Mouse (Mus musculus) forebrain, postnatal 0 days (tissue): ENCODE measurements around the gene Grin2b. TPM values are rescaled to one million over a fixed set of nuclear protein-coding genes. Genes with fewer than 3 reads are reported as not detected.

Experiments
- ATAC-seq: fragments of 200-750 bp; cut with Nextera tagmentation; 2 replicates; pipeline ENCODE4 v1.8.0; 2017; ENCODE audit warnings: mild to moderate bottlenecking, moderate library complexity
- DNase-seq: peaks from one replicate; pipeline ENCODE4 v3.0.0-alpha.2; 2015
- H3K27ac ChIP-seq: fragments of 300-500 bp; sonication (generic); 2 replicates; pipeline ENCODE4 v1.5.1; 2014; ENCODE audit warnings: low read depth, mild to moderate bottlenecking, antibody characterized with exemption, low read length, moderate library complexity, mixed read lengths
- H3K27me3 ChIP-seq: fragments of 300-500 bp; sonication (generic); 2 replicates; pipeline ENCODE4 v1.6.1; 2014; ENCODE audit warnings: mild to moderate bottlenecking, low read length, mixed read lengths; ENCODE audit not compliant: insufficient read depth
- H3K36me3 ChIP-seq: fragments of 300-500 bp; sonication (generic); 2 replicates; pipeline ENCODE4 v1.6.1; 2014; ENCODE audit warnings: mild to moderate bottlenecking, moderate library complexity; ENCODE audit not compliant: insufficient read depth
- H3K4me1 ChIP-seq: fragments of 300-500 bp; sonication (generic); 2 replicates; pipeline ENCODE4 v1.6.1; 2014; ENCODE audit warnings: antibody characterized with exemption; ENCODE audit not compliant: insufficient read depth
- H3K4me2 ChIP-seq: fragments of 300-500 bp; sonication (generic); 2 replicates; pipeline ENCODE4 v1.6.1; 2014; ENCODE audit warnings: low read depth, mild to moderate bottlenecking, moderate library complexity
- H3K4me3 ChIP-seq: fragments of 300-500 bp; sonication (generic); 2 replicates; pipeline ENCODE4 v1.5.1; 2014; ENCODE audit warnings: low read depth, low read length, mixed read lengths
- H3K9ac ChIP-seq: fragments of 300-500 bp; sonication (generic); 2 replicates; pipeline ENCODE4 v1.6.1; 2014; ENCODE audit warnings: mild to moderate bottlenecking
- H3K9me3 ChIP-seq: fragments of 300-500 bp; sonication (generic); 2 replicates; pipeline ENCODE4 v1.6.1; 2016; ENCODE audit warnings: low read length
- CTCF ChIP-seq: sonication (generic); IDR thresholded peaks from 2 replicates; pipeline ENCODE4 v1.5.1; 2016; ENCODE audit warnings: antibody characterized with exemption, control low read depth, low read depth
- WGBS: fragments of 180-500 bp; shearing (Covaris S2); extraction: QIAGEN DNeasy Blood & Tissue Kit; methylation state at CpG from one replicate; pipeline ENCODE4 v1.1.7; 2014; 5-methylcytosine and 5-hydroxymethylcytosine counted together
- polyA plus RNA-seq: library from polyadenylated mRNA; unstranded; fragments of >200 nt; fragmentation: Nextera tagmentation; extraction: Ambion mirVana; gene quantifications from 2 replicates; pipeline ENCODE4 v1.2.1, GENCODE M21; 2015
- total RNA-seq: library from RNA; depleted of rRNA; stranded (reverse); fragments of >200 nt; gene quantifications from 2 replicates; pipeline ENCODE4 v1.2.3, GENCODE M21; 2014

The Grin2b gene
- total and polyA plus RNA-seq, 2 experiments from 2014 or later: 66.6 to 102 TPM

DNA sequence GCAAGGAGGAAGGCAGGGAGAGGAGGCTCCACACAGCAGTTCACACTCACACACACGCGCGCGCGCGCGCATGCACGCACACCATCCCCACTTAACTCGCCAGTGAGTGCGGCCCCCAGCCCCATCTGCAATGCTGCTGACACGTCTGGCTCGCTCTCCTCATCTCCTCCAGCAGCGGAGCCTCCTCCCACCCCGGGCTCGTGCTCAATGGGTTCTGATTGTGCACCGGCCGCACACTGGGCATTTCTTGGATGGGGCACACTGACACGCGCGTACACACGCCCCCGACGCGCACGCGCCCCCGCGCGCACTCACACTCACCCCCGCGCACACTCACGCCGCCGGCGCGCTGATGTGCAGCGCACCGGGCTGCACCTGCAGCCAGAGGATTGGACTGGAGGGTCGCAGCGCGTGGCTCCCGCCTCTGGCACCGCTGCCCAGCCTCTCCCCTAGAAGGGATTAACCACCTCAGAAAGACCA, 1.1 kb downstream of the Grin2b start:
- Histone ChIP-seq H3K9ac (peak overlapping the region; percentile 92), H3K27me3 (no peaks in the 10 kb centered on the region), H3K4me3 (peak overlapping the region; percentile 64), H3K9me3 (no peaks in the 10 kb centered on the region), H3K4me2 (peak overlapping the region; percentile 51), H3K27ac (peak overlapping the region; percentile 95), H3K4me1 (peaks cover 7% of the 10 kb centered on the region), H3K36me3 (no peaks in the 10 kb centered on the region)
- peak; percentile 15; the same call in 1 of the 2 replicates for TF ChIP-seq CTCF
- ATAC-seq: peak; percentile 74
- WGBS: 1% methylated on average over 43 of the region's 43 CpGs
- peak; percentile 90 for DNase-seq

DNA sequence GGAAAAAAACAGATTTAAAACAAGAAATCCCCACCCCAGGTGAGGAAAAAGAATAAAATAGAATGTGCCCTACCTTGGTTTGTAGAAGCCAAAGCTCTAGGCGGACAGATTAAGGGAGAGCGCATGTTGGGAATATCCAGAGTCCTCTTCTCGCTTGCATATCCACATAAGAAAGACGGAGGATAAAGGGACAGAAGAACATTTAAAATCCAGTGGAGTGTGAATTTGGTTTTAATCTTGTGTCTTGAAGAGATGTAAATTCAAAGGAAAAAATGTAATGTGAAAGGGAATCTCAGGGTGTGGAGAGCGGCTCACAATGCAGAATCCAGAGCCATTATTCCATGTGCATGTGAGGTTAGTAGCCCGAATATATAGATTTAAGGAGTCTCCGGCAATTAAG, 2.0 kb downstream of the Grin2b start:
- 23% methylated on average over 7 of the region's 7 CpGs for WGBS
- DNase-seq: peak; percentile 56

DNA sequence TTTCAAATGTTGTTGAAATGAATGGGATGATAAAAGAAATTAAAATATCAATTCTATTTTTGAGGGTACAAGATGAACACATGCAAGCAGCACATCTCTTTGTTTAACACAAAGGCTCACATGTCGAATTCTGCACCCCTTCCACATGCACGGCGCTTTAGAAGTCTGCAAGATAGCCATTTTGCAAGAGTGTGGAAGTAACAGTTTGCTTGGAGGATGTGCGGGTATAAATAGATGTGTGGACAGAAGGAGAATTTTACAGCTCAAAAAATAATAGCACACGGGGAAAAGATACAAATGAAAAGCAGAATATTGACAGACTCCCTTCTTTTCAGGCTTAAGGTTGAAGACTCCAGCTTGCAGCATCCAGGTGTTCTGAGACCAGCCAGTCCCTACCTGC, 2.9 kb downstream of the Grin2b start:
- no peak for TF ChIP-seq CTCF
- Histone ChIP-seq H3K36me3 (no peaks in the 10 kb centered on the region), H3K4me1 (peaks cover 12% of the 10 kb centered on the region), H3K9me3 (no peaks in the 10 kb centered on the region), H3K9ac (peak overlapping the region; percentile 92), H3K4me3 (peak overlapping the region; percentile 64), H3K4me2 (peak overlapping the region; percentile 51), H3K27ac (peak overlapping the region; percentile 95), H3K27me3 (no peaks in the 10 kb centered on the region)
- 41% methylated on average over 5 of the region's 5 CpGs for WGBS
- DNase-seq (peak; percentile 69), ATAC-seq (no peak)

More for the DNA sequence above, 2.0 kb downstream of the Grin2b start:
- Histone ChIP-seq H3K4me3 (peak overlapping the region; percentile 64), H3K4me1 (peaks cover 7% of the 10 kb centered on the region), H3K9me3 (no peaks in the 10 kb centered on the region), H3K36me3 (no peaks in the 10 kb centered on the region), H3K27ac (peak overlapping the region; percentile 95), H3K9ac (peak overlapping the region; percentile 92), H3K27me3 (no peaks in the 10 kb centered on the region), H3K4me2 (peak overlapping the region; percentile 51)
- no peak for ATAC-seq
- no peak for TF ChIP-seq CTCF

DNA sequence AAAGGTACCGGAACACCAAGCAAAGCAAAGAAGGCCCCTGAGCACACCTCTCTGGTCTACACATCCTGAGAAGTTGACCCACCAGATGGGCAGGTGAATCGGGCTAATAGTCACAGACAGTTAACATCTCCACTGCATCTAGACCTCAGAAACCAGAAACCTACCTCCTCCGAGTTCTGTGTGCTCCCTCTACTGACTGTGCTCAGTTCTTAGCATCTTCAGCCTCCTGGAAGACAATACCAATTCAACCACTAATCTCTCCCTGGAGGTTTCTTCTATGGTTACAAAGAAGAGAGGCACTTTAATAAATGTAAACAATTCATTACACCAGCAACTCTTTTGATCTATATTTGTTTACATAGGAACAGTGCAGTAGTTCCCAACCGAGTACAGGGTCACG, 6.0 kb downstream of the Grin2b start:
- Histone ChIP-seq H3K4me1 (peaks cover 20% of the 10 kb centered on the region), H3K9me3 (no peaks in the 10 kb centered on the region), H3K27me3 (no peaks in the 10 kb centered on the region), H3K9ac (peak overlapping the region; percentile 25; the same call in 1 of the 2 replicates), H3K4me2 (peak overlapping the region; percentile 51), H3K27ac (no peak overlapping the region), H3K4me3 (peak overlapping the region; percentile 64), H3K36me3 (no peaks in the 10 kb centered on the region)
- ATAC-seq (no peak), DNase-seq (no peak)
- TF ChIP-seq CTCF: peak; percentile 38
- 59% methylated on average over 5 of the region's 5 CpGs for WGBS

DNA sequence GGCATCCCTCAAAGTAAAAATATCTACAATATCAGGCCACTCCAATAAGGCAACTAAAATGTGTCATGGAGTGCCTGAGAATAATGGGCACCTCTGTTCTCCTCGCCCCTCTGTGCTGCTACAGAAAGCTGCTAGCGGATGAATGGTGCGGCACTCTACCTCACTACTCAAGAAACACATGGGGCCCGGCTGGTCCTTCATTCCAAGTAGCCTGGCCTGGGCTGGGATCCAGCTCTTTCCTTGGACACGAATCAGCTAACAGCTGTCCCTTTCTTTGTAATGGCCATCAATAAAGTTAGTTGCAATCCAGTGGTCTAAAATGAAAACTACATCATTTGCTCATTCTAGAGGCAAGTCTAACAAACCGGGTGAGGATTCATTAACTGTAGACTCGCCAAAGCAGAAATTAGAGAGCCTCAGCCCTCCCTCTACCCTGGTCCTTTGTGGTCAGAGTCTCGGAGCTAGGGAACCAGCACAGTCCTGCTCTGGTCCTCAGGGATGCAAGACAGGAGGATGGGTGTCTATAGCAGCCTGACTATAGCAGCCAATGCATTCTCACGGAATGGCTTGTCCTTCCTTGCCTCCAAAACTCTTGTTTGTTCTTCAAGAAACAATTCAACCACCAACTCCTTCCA, 7.8 kb downstream of the Grin2b start:
- 23% methylated on average over 9 of the region's 9 CpGs for WGBS
- Histone ChIP-seq H3K9ac (peak overlapping the region; percentile 46), H3K4me3 (peak overlapping the region; percentile 36), H3K27ac (no peak overlapping the region), H3K9me3 (no peaks in the 10 kb centered on the region), H3K4me2 (peak overlapping the region; percentile 51), H3K36me3 (peaks cover 2% of the 10 kb centered on the region; the same call in 1 of the 2 replicates), H3K4me1 (peaks cover 34% of the 10 kb centered on the region), H3K27me3 (no peaks in the 10 kb centered on the region)
- peak; percentile 73 for ATAC-seq
- no peak for TF ChIP-seq CTCF
- DNase-seq: peak; percentile 70

GRCm38 (mm10) chr6:136162090-136162489, 11.2 kb downstream of the Grin2b start:
- H3K4me2 ChIP-seq: peak overlapping the region; percentile 46
- ATAC-seq: peak; percentile 55; the same call in 1 of the 2 replicates
- 0 out of 2 replicates have a peak overlapping the region, but pooled peaks have one; percentile 3 for H3K27ac ChIP-seq
- no peaks in the 10 kb centered on the region for H3K27me3 ChIP-seq
- peaks cover 13% of the 10 kb centered on the region; the same call in 1 of the 2 replicates for H3K36me3 ChIP-seq
- peaks cover 28% of the 10 kb centered on the region for H3K4me1 ChIP-seq
- TF ChIP-seq CTCF: no peak
- 27% methylated on average over 11 of the region's 11 CpGs for WGBS
- H3K9ac ChIP-seq: no peak overlapping the region
- H3K9me3 ChIP-seq: no peaks in the 10 kb centered on the region
- H3K4me3 ChIP-seq: peak overlapping the region; percentile 9
- DNase-seq: no peak

GRCm38 (mm10) chr6:136153444-136153843, 19.9 kb downstream of the Grin2b start:
- no peak overlapping the region for H3K9ac ChIP-seq
- no peak overlapping the region for H3K4me2 ChIP-seq
- H3K9me3 ChIP-seq: no peaks in the 10 kb centered on the region
- H3K4me1 ChIP-seq: 0 out of 2 replicates have a peak, but pooled peaks cover 7% of the 10 kb centered on the region
- H3K4me3 ChIP-seq: no peak overlapping the region
- TF ChIP-seq CTCF: no peak
- 50% methylated on average over 9 of the region's 9 CpGs for WGBS
- H3K27ac ChIP-seq: no peak overlapping the region
- no peaks in the 10 kb centered on the region for H3K27me3 ChIP-seq
- H3K36me3 ChIP-seq: peaks cover 12% of the 10 kb centered on the region; the same call in 1 of the 2 replicates
- ATAC-seq: no peak
- no peak for DNase-seq
